Mouse (Mus musculus): ENCODE results near the gene Gm1140.
"Not testable (repeated sequence)": the region's sequence is repeated elsewhere in the genome, so short reads cannot be mapped to it uniquely, and the experiment has no call there.

Gm1140 gene

DNA sequence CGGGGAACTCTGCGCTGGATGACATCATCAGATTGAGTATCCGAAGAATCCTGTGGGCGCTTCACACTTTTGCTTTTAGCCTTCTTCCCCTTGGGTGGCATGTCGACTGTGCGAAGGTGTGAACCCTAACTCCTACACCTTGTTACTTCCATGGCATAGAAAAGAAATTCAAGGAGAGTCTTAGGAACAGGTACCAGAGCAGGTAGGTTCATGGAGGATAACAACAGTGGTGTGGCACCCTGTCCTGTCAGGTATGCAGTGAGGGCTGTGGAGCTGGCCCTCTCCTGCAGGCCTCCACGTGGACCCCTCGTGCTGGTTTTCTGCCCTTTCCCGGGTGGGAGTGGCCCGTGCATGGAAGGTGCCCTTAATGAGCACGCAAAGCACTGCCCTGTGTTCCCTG is at the start of gene Gm1140:
TSS of gene Gm1140 (minus strand) at position 101 of the 400 bp plus-strand sequence.
- in situ Hi-C loops (cut with MboI, MseI), result not testable (repeated sequence)

DNA sequence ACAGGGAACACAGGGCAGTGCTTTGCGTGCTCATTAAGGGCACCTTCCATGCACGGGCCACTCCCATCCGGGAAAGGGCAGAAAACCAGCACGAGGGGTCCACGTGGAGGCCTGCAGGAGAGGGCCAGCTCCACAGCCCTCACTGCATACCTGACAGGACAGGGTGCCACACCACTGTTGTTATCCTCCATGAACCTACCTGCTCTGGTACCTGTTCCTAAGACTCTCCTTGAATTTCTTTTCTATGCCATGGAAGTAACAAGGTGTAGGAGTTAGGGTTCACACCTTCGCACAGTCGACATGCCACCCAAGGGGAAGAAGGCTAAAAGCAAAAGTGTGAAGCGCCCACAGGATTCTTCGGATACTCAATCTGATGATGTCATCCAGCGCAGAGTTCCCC is 2.0 kb upstream of the Gm1140 start, which contains the start of gene Gm14692:
TSS of gene Gm14692 (plus strand) at position 301 of the 400 bp plus-strand sequence.
- in situ Hi-C loops (cut with MboI, MseI), result not testable (repeated sequence)
